Mouse (Mus musculus) adipocyte (in vitro differentiated cells): ENCODE results near the gene Dnm1.
A peak's percentile ranks its signal among the peaks of the same experiment; 100 is the strongest.
"Not testable (repeated sequence)": the region's sequence is repeated elsewhere in the genome, so short reads cannot be mapped to it uniquely, and the experiment has no call there.

Experiments used
- DNase-seq: peaks from one replicate; pipeline ENCODE4 v3.0.0-alpha.2; 2016; ENCODE audit warnings: low spot score

Gene Dnm1

GRCm38 (mm10) chr2:32311443-32312317, 41.5 kb downstream of the Dnm1 start:
- no peak for DNase-seq

DNA sequence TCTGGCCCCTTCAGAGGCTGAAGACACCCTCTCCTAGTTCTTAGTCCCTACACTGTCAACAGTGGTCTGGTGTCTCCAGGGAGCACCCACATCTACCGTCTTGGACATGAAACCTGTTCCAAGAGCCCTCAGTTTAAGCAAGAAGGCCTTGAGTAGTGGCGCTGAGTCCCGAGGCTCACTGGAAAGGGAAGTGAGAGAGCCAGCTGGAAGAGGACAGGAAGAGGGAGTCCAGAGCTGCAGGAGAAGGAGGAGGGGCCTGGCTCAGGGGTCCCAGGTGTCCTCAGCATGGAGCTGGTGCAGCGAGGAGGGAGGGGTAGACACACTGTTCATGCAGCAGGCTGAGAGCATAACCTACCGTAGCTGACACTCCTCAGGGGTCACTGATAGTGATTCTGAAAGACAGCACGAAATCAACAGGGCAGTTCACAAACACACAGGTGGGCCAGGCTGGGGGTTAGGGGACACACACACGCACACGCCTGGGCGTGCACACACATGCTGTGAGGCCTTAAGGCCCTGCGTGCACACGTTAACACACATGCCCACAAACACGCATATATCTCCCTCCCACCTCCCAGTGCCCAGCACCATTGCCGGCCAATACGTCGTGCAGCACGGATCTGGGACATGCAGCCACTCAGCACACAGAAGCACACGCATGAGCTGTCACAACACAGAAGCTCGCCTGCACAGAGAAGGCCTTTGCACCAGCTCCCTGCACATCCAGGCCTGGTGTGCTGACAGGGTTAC, 42.9 kb downstream of the Dnm1 start:
- no peak for DNase-seq

GRCm38 (mm10) chr2:32308870-32309568, 44.1 kb downstream of the Dnm1 start:
- DNase-seq: no peak

- peak; percentile 77 for DNase-seq
Measured at GRCm38 (mm10) chr2:32307941-32308760, 45.0 kb downstream of the Dnm1 start.

- no peak for DNase-seq
Measured at GRCm38 (mm10) chr2:32307247-32307798, 45.8 kb downstream of the Dnm1 start.

DNA sequence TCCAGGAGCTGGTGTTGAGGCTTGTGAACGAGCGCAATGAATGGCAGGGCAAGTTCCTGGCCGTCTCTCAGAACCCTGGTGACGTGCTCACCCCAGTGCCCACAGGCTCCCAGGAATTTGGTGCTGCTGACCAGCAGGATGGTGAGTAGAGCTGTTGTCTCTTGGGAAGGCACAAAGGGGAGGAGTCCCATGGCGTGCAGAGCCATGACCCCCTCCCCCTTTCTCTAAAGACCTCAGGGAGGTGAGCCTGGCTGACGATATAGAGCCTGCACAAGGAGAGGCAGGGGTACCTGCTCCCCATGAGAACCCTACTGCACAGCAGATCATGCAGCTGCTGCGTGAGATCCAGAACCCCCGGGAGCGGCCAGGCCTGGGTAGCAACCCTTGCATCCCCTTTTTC, 47.0 kb downstream of the Dnm1 start:
- no peak for DNase-seq

DNA sequence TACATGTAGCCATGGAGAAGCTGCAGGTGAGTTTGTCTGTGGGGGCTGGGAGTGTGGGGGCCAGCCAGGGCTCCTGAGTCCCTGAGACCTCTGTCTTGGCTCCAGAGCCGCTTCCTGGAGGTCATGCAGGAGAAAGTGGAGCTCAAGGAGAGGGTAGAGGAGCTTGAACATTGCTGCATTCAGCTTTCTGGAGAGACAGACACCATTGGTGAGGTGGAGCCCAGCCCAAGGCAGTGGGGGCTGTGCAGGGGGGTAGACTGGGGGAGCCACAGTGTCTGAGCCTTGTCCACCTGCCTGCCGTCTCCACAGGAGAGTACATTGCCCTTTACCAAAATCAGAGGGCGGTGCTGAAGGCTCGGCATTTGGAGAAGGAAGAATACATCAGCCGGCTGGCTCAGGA, 47.5 kb downstream of the Dnm1 start:
- no peak for DNase-seq

DNA sequence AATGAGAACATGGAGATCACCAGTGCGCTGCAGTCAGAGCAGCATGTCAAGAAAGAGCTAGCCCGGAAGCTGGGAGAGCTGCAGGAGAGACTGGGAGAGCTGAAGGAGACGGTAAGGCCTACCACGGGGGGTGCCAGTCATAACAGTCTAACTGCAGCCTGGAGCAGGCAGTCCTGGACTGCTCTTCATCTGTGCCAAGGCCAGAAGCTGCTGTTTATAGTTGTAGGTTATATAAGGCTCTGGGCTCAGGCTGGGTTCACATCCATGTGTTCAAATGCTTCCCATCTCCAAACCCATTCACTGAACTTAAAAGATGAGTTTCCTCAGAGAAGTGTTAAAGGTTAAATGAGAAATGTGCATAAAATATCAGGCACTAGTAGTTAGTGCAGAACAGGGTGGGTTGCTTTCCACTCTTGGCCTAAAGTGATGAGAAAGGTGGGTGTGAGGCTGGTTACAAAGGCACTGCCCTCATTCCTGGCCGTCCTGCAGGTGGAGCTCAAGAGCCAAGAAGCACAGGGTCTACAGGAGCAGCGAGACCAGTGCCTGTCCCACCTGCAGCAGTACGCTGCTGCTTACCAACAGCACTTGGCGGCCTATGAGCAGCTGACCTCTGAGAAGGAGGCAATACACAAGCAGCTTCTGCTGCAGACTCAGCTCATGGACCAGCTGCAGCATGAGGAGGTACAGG, 48.8 kb downstream of the Dnm1 start:
- peak; percentile 48 for DNase-seq

DNA sequence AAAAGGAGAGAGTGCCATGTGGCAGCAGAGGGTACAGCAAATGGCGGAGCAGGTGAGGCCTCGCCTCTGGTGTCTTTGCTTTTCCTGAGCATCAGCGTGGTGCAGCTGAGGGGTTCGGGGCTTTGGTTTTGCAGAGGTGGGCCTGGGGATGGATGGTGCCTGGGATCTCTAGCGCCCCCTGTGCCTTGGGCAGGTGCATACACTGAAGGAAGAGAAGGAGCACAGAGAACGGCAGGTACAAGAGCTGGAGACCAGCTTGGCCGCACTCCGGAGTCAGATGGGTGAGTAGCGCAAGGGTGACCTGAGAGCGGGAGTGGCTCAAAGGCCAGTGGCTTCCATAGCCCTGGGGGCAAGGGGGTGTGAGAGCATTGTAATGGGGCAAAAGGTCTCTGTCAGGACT, 50.2 kb downstream of the Dnm1 start:
- DNase-seq: no peak

DNA sequence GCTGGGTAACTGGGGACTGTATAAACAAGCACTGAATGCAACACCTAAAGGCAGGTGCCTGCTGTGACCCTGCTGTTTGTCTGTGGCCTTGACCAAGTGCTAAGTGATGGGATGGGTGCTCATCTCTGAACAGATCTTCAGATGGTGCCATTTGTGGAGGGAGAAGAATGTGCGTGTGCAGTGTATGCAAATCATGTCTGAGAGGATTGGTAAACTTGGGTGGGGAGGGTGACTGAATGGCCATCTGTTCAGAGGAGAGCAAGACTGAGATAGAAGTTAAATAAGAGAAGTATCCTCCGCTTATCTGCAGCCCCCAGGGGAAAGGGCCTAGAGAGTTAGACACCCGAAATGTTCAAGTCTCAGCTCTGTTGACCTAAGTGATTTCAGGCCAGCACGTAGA, 53.7 kb downstream of the Dnm1 start:
- DNase-seq: no peak

DNA sequence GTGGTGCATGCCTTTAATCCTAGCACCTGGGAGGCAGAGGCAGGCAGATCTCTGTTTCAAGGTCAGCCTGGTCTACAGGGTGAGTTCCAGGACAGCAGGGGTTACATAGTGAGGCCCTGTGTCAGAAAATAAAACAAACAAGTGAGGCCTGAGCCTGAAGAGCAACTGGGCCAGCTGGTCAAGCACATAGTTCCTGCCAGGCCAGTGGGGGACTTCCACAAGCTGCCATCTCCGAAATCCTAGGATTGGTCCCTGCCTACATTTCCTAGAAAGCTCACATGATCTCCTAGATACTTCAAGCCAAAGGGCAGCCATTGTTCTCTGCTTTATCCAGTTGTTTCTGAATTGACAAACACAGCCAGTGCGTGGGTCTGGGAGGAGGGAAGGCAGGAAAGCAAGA, 57.3 kb downstream of the Dnm1 start:
- not testable (repeated sequence) for DNase-seq

DNA sequence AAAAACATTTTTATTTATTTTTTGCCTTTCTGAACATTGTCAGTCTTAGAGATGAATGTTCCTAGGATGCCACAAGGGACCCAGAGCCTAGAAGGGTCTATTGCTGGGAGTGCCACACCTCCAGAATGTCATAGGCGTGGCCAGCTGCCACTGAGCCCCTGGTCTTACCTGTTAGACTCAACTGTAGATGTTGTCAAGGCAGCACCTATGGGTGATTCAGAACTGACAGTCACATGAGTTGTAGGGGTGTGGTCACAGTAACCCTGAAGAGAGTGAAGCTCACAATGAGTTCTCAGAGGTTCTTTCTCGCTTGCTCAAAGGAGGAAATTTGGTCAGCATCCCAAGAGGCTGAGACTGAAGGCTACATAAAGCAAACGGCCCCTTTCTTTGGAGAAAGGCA, 57.9 kb downstream of the Dnm1 start:
- DNase-seq: no peak

GRCm38 (mm10) chr2:32294348-32294747, 58.8 kb downstream of the Dnm1 start:
- DNase-seq: peak; percentile 33

DNA sequence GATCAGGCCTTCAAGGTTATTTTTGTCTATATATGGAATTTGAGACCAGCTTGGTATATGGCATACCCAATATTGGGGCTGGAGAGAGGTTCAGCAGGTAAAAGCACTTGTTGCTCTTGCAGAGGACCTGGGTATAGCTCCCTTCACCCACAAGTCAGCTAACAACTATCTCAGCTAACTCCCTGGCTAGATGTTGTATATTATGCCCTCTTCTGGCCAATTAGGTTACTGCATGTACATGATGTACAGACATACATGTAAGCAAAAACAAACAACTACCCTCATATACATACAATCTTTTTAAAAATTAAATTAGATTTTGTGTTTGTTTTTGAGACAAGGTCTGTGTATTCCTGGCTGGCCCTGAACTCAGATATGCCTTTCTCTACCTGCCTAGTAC, 63.6 kb downstream of the Dnm1 start:
- DNase-seq: peak; percentile 75

- DNase-seq: peak; percentile 58
Measured at GRCm38 (mm10) chr2:32288371-32288931, 64.7 kb downstream of the Dnm1 start.

DNA sequence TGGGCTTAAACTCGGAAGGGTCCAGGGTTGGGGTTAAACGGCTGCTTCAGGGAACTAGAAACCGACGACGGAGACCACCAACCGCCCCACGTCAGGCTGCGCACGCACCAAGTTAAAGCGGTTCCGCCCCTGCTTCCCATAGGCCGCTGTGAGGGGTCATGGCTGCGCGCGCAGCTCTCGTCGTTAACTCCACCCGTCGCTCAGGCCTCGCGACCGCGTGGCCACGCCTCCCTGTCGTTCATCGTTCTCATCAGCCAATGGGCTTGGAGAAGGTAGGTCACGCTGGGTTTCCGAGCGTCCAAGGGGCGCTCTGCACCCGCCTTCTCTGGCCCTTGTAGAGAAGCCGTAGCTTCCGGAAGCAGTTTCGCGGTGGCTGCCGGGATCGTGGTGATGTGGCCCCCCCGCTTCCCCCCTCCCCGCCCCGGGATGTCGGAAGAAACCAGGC, 65.2 kb downstream of the Dnm1 start, which contains the start of gene Swi5:
Gene Swi5, minus strand, starts transcription at position 153 of the 445 bp plus-strand sequence.
- DNase-seq: peak; percentile 100

DNA sequence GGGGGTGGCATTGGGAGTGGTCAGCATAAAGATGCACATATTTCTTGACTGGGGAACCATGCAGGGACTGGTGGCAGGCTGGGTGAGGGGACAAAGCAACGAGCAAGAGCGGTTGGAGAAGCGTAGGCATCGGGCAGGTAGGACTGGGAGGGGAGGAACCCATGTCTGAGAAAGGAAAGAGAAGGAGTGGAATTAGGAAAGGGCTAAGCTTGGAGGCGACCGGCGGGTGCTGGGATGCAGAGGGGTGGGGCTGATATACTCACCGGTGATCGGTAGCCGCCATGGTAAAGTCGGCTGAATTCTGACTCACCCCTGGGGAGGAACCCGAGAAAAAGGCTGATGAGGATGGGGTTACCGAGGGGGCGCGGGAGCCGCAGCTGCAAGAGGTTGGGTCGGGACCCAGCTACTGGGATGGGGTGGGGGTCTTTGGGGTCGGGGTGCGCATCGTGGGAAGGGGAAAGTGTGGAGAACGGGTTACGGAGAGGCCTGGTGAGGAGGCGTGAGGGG, 65.8 kb downstream of the Dnm1 start, which contains the start of gene Golga2:
Gene Golga2, plus strand, starts transcription at position 51 of the 507 bp plus-strand sequence.
- no peak for DNase-seq

DNA sequence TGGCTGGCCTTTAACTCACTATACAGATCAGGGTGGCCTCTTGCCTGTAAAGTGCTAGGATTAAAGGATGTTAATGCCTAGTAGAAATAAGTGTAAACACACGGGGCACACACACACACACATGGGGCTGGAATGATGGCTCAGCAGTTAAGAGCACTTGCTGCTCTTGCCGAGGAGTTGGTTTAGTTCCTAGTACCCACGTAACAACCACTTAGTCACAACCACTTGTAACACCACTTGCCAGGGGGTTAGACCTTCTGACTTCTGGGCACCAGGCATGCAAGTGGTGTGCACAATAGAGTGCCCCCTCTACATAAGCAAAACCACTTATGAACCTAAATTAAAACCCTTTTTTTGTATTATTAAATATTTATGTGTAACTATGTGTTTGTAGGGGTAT, 69.2 kb downstream of the Dnm1 start:
- no peak for DNase-seq

DNA sequence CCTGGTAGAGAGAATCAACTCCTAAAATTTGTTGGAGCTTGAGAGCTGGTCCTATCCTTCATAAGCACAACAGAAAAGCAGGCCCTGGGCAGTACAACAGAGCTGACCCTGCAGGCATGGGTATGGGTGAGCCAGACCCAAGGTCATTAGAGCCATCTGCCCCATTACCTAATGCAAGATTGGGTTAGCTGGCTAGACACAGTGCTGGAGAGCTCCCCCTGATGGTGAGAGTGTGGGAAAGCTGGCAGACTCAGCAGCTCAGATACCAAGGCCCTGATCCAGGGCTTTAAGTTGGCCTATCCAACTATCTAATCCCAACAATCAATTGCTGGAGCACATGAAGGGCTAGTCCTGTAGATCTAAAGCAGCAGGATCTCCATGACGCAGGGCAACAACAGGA, 70.4 kb downstream of the Dnm1 start:
- DNase-seq: peak; percentile 92

DNA sequence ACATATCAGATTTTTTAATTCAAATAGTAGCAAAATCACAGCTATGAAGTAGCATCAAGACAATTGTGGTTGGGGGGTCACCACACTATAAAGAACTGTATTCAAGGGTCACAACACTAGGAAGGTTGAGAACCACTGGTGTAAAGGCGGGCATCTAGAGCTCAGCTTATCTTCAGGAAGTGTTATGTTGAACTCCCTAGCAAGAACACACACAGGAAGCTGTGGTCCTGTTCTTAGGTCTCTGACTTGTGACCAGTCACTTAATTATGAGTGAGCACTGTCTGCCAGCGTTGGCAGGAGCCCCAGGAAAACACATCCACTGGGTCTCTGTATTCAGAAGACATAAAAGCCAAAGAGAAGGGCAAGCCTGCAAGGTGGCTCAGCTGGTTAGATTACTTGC, 70.8 kb downstream of the Dnm1 start:
- DNase-seq: no peak
